Mouse (Mus musculus) E14TG2a.4 (cell line): ENCODE results near the gene Fgfr1op.
A peak's percentile ranks its signal among the peaks of the same experiment; 100 is the strongest.
"Not testable (repeated sequence)": the region's sequence is repeated elsewhere in the genome, so short reads cannot be mapped to it uniquely, and the experiment has no call there.

Source experiments
- H3K27me3 ChIP-seq: 2 replicates; pipeline ENCODE4 v1.6.1; 2014; ENCODE audit warnings: low read length, control low read depth; ENCODE audit not compliant: insufficient read depth
- H3K36me3 ChIP-seq: 2 replicates; pipeline ENCODE4 v1.6.1; 2014; ENCODE audit warnings: low read length, control low read depth; ENCODE audit not compliant: insufficient read depth
- H3K4me1 ChIP-seq: replicated peaks from 2 replicates; pipeline ENCODE4 v1.6.1; 2014; ENCODE audit warnings: low read depth, low read length, control low read depth
- H3K4me3 ChIP-seq: replicated peaks from 2 replicates; pipeline ENCODE4 v1.5.1; 2014; ENCODE audit warnings: mild to moderate bottlenecking, low read length
- H3K9me3 ChIP-seq: 2 replicates; pipeline ENCODE4 v1.6.1; 2014; ENCODE audit warnings: low read length, control low read depth
- CTCF ChIP-seq: conservative IDR thresholded peaks from 2 replicates; pipeline ENCODE4 v1.5.1; 2014; ENCODE audit warnings: low read length
- NANOG ChIP-seq: IDR thresholded peaks from 2 replicates; pipeline ENCODE4 v1.6.1; 2014; ENCODE audit warnings: borderline replicate concordance, low read length, mixed read lengths
- POU5F1 ChIP-seq: IDR thresholded peaks from 2 replicates; pipeline ENCODE4 v1.6.1; 2014; ENCODE audit warnings: low read length, borderline replicate concordance

Fgfr1op gene

DNA sequence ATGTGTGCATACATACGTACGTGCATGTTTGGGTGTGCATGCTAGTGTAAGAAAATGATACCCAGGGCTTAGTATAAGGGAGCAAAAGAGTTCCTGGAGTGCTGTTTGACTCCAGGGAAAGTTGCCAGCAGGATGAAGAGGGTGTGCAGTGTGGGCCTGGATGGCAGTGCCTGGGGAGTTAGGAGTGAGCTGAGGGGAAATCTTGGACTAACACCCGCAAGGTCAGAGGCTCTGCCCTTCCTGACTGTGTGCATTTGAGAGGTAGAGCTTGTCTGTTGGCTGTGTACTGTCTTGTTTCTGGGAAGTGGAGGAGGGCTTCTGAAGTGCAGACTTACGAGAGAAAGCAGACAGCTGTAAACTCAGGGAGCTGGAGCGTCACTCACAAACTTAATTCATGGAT is 18.5 kb downstream of the Fgfr1op start:
- Histone ChIP-seq H3K36me3 (peaks cover 92% of the 10 kb centered on the region), H3K4me3 (no peak overlapping the region), H3K9me3 (no peaks in the 10 kb centered on the region), H3K4me1 (peaks cover 6% of the 10 kb centered on the region; the same call in 1 of the 2 replicates), H3K27me3 (no peaks in the 10 kb centered on the region)
- no peak for TF ChIP-seq CTCF
- TF ChIP-seq POU5F1: no peak
- TF ChIP-seq NANOG: no peak

DNA sequence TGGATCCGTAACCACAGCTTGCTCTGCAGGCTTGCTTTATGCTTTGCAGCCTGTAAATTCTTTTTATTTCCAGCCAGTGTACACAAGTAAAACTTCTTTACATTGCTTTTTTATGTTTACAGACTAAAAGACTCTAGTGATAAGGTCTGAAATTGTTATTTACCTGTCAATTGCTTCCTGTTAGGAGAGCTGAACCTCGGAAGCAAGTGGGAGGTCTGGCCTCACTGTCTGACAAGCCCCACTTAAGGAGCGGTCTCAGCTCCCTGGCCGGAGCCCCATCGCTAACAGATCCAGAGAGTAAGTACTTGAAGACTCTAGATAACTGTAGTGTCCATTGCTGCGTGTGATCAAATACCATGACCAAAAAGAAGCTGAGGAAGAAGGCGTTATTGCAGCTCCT is 18.9 kb downstream of the Fgfr1op start:
- peaks cover 92% of the 10 kb centered on the region for H3K36me3 ChIP-seq
- H3K4me1 ChIP-seq: peaks cover 6% of the 10 kb centered on the region; the same call in 1 of the 2 replicates
- no peaks in the 10 kb centered on the region for H3K27me3 ChIP-seq
- TF ChIP-seq NANOG (no peak), CTCF (no peak), POU5F1 (no peak)
- no peak overlapping the region for H3K4me3 ChIP-seq
- H3K9me3 ChIP-seq: no peaks in the 10 kb centered on the region

DNA sequence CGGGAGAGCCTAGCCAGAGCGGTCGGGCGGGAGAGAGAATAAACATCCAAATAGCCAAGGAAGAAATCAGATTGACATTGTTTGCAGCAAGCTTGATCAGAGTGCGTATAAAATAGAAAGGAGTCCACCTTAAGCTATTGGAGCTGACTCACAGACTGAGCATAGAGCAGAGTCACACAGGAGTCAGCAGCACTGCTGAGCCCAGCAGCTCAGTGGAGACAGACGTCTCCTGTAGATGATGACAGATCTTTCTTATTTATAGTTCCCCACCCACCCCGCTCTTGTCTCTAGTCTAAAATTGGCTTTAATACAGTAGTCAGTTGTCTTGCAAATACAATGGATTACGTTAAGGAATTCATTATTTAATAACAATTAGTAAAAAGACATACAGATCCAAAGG is 28.4 kb downstream of the Fgfr1op start:
- TF ChIP-seq CTCF: no peak
- TF ChIP-seq POU5F1: no peak
- no peak for TF ChIP-seq NANOG
- peaks cover 11% of the 10 kb centered on the region; the same call in 1 of the 2 replicates for H3K4me1 ChIP-seq
- H3K36me3 ChIP-seq: peaks cover 90% of the 10 kb centered on the region
- H3K27me3 ChIP-seq: no peaks in the 10 kb centered on the region
- no peak overlapping the region for H3K4me3 ChIP-seq
- no peaks in the 10 kb centered on the region for H3K9me3 ChIP-seq

DNA sequence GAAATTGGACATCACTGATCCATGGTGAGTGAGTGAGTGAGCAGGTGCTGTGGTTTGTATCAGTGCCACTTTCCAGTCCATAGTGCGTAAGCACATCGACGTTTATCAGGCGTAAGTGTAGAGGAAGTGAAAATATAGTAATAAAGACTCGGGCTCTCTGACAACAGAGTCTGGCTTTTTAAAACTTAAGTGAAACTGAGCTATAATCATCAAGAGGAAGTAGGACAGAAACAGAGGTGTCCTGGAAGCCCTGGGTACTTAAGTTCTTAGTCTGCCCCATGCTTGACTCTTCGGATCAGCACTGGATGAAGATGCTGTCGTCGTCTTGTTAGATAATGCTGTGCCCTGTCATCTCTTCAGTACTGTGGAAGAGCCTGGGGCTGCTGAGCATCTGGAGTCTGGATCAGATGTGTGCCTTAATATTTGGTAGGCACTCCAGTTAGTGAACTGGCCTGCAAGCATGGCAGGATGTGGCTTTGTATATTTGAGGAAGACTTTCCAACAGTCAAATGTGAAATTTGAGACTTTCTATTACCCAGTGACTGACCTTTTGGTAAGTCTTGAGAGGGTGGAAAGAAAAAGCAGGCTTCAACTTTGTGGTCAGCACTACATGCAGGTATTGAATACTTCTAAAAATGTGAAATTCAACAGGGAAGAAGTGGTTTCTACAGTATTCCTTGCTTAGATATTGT is 30.5 kb downstream of the Fgfr1op start:
- H3K9me3 ChIP-seq: no peaks in the 10 kb centered on the region
- no peaks in the 10 kb centered on the region for H3K27me3 ChIP-seq
- H3K4me3 ChIP-seq: no peak overlapping the region
- TF ChIP-seq CTCF (no peak), POU5F1 (no peak), NANOG (no peak)
- no peaks in the 10 kb centered on the region for H3K4me1 ChIP-seq
- peaks cover 79% of the 10 kb centered on the region for H3K36me3 ChIP-seq

DNA sequence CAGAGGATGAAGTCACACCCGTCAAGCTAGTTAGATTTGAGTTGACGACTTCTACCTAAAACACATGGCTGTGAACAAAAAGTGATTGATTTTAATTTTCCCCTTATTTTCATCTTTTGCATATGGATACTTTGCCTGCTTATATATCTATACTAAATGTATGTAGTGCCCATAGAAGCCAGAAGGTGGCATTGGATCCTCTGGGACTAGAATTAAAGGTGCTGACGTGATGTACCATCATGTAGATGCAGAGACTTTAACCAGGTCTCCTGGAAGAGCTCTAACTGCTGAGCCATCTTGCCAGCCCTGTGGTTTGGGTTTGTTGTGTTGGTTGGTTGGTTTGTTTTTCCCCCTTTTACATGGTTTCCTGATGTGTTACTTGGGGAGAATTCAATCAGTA is 32.4 kb downstream of the Fgfr1op start:
- Histone ChIP-seq H3K36me3 (peaks cover 71% of the 10 kb centered on the region), H3K9me3 (no peaks in the 10 kb centered on the region), H3K4me1 (no peaks in the 10 kb centered on the region), H3K4me3 (no peak overlapping the region), H3K27me3 (no peaks in the 10 kb centered on the region)
- no peak for TF ChIP-seq NANOG
- no peak for TF ChIP-seq POU5F1
- 0 out of 2 replicates have a peak, but pooled peaks have one; percentile 9 for TF ChIP-seq CTCF

DNA sequence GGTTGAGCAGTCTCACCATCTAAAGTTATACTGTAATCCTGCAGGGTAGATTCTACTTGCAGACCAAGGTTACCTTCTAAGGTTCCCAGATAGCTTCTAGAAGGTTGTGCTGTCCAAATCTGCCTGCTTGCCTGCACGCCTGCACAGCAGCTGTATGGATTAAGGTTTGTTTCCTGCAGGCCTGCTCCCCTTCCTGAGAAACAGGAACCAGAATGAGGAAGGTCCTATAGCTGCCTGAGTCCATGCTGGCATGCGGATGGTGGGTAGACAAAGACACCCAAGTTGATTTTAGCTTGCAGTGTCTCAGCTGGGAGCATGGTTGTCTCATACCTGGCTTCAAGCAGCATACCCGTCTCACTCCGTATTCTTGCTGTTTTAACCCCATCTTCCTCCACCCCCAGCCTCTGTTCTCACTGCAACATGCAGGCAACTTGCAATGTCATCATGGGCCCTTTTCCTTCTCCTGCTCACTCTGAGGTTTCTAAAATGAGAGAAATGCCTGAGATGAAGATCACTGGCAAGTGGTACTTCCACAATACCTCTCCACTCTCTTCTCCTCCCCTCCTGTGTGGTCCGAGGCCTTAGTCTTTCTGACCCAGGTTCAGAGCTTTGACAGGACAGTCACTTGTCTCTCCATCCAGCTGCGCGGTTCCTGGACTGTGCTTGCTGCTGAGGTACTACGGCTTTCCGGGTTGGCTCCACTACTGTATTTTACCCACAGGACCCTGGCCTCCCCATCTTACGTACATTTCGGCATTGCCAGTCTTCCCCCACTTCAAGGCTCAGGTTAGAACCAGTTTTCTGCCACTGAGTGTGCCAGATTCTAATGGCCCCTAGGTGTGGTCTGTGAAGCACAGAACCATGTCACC is 34.0 kb downstream of the Fgfr1op start:
- no peak overlapping the region for H3K4me3 ChIP-seq
- no peaks in the 10 kb centered on the region for H3K4me1 ChIP-seq
- H3K9me3 ChIP-seq: no peaks in the 10 kb centered on the region
- H3K36me3 ChIP-seq: peaks cover 55% of the 10 kb centered on the region
- no peaks in the 10 kb centered on the region for H3K27me3 ChIP-seq
- TF ChIP-seq NANOG (no peak), CTCF (no peak), POU5F1 (no peak)

DNA sequence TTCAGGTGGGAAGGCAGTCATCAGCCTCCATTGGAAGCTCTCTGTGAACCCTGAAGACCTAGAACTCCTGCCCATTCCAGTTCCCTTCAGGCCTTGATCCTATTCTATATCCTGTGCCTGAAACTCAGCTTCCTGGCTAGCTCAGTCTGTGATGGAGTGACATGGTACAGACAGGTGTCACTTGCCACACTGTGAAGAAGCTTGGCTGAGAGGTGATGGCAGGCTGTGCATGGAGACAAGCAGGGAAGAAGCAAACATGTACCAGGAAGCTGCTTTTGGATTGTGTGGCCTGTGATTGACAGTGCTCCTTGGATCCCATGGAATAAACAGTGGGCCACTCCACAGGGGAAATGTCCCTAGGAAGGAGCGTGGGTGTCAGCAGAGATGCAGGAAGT is 34.6 kb downstream of the Fgfr1op start:
- TF ChIP-seq POU5F1: no peak
- no peak for TF ChIP-seq NANOG
- TF ChIP-seq CTCF: no peak
- Histone ChIP-seq H3K4me1 (no peaks in the 10 kb centered on the region), H3K27me3 (no peaks in the 10 kb centered on the region), H3K4me3 (no peak overlapping the region), H3K36me3 (peaks cover 48% of the 10 kb centered on the region), H3K9me3 (no peaks in the 10 kb centered on the region)

DNA sequence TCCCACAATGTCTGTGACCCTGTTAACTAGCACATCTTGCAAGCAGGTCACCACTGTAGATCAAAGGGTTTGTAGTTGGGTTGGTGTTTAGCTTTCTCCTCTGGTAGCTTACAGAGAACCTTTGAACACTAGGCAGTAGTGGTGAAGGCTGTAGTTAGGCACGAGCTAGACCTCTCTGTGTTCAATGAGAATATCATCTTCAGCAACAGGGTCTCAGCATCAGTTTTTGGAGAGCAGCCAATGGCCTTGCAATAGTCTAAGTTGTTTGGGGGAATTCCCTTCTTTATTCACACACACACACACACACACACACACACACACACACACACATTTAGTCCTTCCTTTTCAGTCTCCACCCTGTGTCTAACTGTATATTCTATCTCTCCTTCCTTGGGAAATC is 38.2 kb downstream of the Fgfr1op start:
- Histone ChIP-seq H3K4me3 (no peak overlapping the region), H3K36me3 (peaks cover 20% of the 10 kb centered on the region; the same call in 1 of the 2 replicates), H3K4me1 (no peaks in the 10 kb centered on the region), H3K27me3 (0 out of 2 replicates have a peak, but pooled peaks cover 3% of the 10 kb centered on the region), H3K9me3 (no peaks in the 10 kb centered on the region)
- no peak for TF ChIP-seq POU5F1
- no peak for TF ChIP-seq CTCF
- no peak for TF ChIP-seq NANOG

DNA sequence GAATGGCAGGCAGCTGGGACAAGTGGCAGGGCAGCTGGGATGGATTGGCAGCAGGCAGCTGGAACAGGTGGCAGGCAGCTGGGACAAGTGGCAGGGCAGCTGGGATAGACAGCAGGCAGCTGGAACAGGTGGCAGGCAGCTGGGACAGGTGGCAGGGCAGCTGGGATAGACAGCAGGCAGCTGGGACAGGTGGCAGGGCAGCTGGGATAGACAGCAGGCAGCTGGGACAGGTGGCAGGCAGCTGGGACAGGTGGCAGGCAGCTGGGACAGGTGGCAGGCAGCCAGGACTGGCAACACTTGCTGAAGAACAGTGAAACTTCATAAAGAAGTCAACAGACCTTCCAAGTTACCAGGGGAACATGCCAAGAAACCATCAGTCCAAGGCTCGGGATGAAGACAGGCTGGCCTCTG is 39.9 kb downstream of the Fgfr1op start:
- H3K4me3 ChIP-seq, H3K27me3 ChIP-seq, H3K36me3 ChIP-seq, H3K9me3 ChIP-seq, H3K4me1 ChIP-seq: not testable (repeated sequence)
